Mouse (Mus musculus) limb, embryonic 15.5 days (tissue): Measurements from ENCODE around the gene Tbata. TPM values are rescaled to one million over a fixed set of nuclear protein-coding genes. Genes with fewer than 3 reads are reported as not detected.
A peak's percentile ranks its signal among the peaks of the same experiment; 100 is the strongest.

Experiments used
- ATAC-seq: fragments of 200-750 bp; cut with Nextera tagmentation; 2 replicates; pipeline ENCODE4 v1.8.0; 2017; ENCODE audit warnings: low read depth, moderate TSS enrichment; ENCODE audit not compliant: insufficient number of reproducible peaks, low FRiP score, low TSS enrichment
- H3K27ac ChIP-seq: fragments of 300-500 bp; sonication (generic); 2 replicates; pipeline ENCODE4 v1.5.1; 2015; ENCODE audit warnings: moderate library complexity, mild to moderate bottlenecking, inconsistent platforms
- H3K27me3 ChIP-seq: fragments of 300-500 bp; sonication (generic); 2 replicates; pipeline ENCODE4 v1.6.1; 2015; ENCODE audit warnings: inconsistent platforms
- H3K36me3 ChIP-seq: fragments of 300-500 bp; sonication (generic); 2 replicates; pipeline ENCODE4 v1.6.1; 2015; ENCODE audit warnings: inconsistent platforms
- H3K4me1 ChIP-seq: fragments of 300-500 bp; sonication (generic); 2 replicates; pipeline ENCODE4 v1.6.1; 2015; ENCODE audit warnings: inconsistent platforms
- H3K4me2 ChIP-seq: fragments of 300-500 bp; sonication (generic); 2 replicates; pipeline ENCODE4 v1.6.1; 2015; ENCODE audit warnings: mild to moderate bottlenecking, inconsistent platforms
- H3K4me3 ChIP-seq: fragments of 300-500 bp; sonication (generic); 2 replicates; pipeline ENCODE4 v1.5.1; 2015; ENCODE audit warnings: mild to moderate bottlenecking, inconsistent platforms
- H3K9ac ChIP-seq: fragments of 300-500 bp; sonication (generic); 2 replicates; pipeline ENCODE4 v1.6.1; 2015; ENCODE audit warnings: inconsistent platforms
- H3K9me3 ChIP-seq: fragments of 300-500 bp; sonication (generic); 2 replicates; pipeline ENCODE4 v1.6.1; 2016; ENCODE audit warnings: inconsistent platforms
- WGBS: fragments of 180-500 bp; shearing (Covaris S2); methylation state at CpG from one replicate; pipeline ENCODE4 v1.1.7; 2015; 5-methylcytosine and 5-hydroxymethylcytosine counted together
- polyA plus RNA-seq: library from polyadenylated mRNA; unstranded; fragments of >200 nt; fragmentation: Nextera tagmentation; extraction: Ambion mirVana; gene quantifications from 2 replicates; pipeline ENCODE4 v1.2.1, GENCODE M21; 2015

Gene Tbata
- polyA plus RNA-seq, 1 experiment from 2014 or later = 0.42 TPM

DNA sequence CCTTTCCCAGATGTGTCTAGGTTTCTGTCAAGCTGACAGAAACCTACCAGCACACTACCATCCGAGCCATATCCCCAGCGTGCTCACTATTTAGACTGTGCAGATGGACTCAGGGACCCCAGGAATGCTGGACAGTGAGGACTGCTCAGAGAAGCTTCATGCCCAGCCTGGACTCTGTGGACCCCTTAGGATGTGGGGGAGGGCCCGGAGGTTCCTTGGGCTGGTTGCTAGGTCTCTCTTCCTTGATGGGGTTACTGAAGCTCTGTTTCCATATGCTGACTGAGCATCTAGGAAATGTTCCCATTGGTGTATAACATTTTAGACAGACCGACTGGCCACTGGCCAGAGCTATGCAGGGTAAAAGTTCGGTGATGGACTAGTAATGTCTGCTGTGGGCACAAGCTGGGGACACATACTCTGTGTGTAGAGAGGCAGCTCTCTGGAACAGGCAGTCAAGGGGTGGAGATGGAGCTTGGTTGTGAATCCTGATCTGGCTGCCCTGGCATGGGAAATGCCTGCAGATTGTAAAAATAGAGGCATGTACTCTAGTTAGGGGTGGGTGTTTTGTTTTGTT is 24.1 kb downstream of the Tbata start:
- WGBS = 89% methylated on average over 5 of the region's 5 CpGs
- Histone ChIP-seq H3K4me2 (no peak overlapping the region), H3K36me3 (0 out of 2 replicates have a peak, but pooled peaks cover 5% of the 10 kb centered on the region), H3K27me3 (no peaks in the 10 kb centered on the region), H3K4me1 (0 out of 2 replicates have a peak, but pooled peaks cover 4% of the 10 kb centered on the region), H3K27ac (no peak overlapping the region), H3K9ac (no peak overlapping the region), H3K9me3 (no peaks in the 10 kb centered on the region), H3K4me3 (no peak overlapping the region)
- ATAC-seq = no peak

DNA sequence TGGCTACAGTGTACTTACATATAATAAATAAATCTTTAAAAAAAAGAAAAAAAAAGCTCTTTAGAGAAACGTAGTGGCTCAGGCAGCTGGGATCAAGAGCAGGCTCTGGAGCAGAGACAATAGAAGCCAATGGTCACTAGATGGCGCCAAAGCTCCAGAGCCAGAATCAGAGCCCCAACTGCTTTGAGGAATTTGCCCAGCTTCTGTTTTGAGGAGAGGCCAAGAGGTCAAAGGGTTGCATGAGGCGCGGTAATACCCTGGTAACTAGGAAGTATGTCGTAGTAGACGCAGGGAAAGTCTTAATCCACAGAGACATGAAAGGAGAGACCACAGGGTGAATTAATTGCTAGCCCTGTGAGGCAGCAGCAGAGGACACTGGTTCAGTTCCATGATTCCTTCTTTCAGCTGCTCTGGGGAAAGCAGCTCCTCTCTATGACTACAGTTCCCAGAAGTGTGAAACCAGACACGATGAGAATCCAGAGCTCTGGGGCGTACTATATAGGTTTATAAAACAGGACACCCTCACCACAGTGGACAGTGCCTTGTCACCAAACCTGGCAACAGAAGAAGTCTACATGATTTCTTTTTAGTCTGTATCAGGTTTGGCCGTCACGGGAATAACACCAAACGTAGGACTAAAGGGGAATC is 27.9 kb downstream of the Tbata start:
- WGBS = 28% methylated on average over 11 of the region's 11 CpGs

DNA sequence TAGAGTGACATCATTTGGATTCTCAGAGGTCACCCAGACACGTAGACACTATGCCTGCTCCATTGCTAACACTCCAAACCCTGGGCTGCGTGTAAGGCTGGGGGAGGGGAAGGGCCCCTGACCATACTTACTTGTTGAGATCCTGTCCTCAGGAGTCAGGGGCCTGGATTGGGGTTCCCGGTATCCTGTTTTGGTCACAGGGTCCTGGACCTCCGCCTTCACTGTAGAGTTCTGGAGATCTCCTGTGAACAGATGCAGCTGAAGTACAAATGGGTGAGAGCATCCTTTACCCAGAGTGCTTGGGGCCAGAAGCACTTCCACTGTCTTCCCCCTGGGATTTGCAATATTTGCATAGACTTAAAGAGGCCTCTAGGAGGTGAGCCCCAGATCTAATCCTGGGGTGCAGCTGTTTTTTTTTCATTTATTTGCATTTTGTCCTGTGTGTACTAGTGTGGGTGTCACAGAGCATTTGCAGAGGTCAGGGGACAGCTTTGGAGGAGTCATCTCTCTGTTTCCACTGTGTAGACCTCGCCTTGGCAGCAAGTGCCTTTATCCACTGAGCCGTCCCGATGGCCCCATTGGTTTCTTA is 28.6 kb downstream of the Tbata start:
- ATAC-seq = no peak
- no peaks in the 10 kb centered on the region for H3K27me3 ChIP-seq
- no peak overlapping the region for H3K9ac ChIP-seq
- no peak overlapping the region for H3K27ac ChIP-seq
- H3K4me1 ChIP-seq = no peaks in the 10 kb centered on the region
- no peak overlapping the region for H3K4me3 ChIP-seq
- no peak overlapping the region for H3K4me2 ChIP-seq
- 84% methylated on average over 7 of the region's 7 CpGs for WGBS
- H3K9me3 ChIP-seq = no peaks in the 10 kb centered on the region
- 0 out of 2 replicates have a peak, but pooled peaks cover 5% of the 10 kb centered on the region for H3K36me3 ChIP-seq

More for the DNA sequence above, 27.9 kb downstream of the Tbata start:
- no peak for ATAC-seq
- Histone ChIP-seq H3K27ac (no peak overlapping the region), H3K27me3 (no peaks in the 10 kb centered on the region), H3K4me3 (no peak overlapping the region), H3K9me3 (no peaks in the 10 kb centered on the region), H3K4me1 (0 out of 2 replicates have a peak, but pooled peaks cover under 1% of the 10 kb centered on the region), H3K9ac (no peak overlapping the region), H3K36me3 (0 out of 2 replicates have a peak, but pooled peaks cover 5% of the 10 kb centered on the region), H3K4me2 (no peak overlapping the region)

DNA sequence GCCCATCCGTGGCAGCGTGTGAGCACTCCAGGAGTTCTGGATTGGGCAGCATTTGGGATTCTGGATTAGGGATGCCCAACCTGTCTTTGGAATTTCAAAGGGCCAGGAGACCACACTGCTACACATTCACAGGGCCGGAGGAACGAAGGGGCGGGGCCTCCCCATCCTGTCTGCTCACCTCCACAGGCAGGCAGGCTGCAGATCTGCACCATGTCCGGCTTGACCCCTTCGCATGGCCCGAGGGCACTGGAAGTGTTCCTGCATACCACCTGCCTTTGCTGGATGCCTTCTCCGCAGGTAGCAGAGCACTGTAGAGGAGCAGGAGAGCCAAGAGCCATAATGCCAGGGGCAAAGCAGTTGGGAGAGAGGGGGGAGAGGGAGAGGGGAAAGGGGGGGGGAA is 29.2 kb downstream of the Tbata start:
- ATAC-seq = no peak
- WGBS = 50% methylated on average over 9 of the region's 9 CpGs

DNA sequence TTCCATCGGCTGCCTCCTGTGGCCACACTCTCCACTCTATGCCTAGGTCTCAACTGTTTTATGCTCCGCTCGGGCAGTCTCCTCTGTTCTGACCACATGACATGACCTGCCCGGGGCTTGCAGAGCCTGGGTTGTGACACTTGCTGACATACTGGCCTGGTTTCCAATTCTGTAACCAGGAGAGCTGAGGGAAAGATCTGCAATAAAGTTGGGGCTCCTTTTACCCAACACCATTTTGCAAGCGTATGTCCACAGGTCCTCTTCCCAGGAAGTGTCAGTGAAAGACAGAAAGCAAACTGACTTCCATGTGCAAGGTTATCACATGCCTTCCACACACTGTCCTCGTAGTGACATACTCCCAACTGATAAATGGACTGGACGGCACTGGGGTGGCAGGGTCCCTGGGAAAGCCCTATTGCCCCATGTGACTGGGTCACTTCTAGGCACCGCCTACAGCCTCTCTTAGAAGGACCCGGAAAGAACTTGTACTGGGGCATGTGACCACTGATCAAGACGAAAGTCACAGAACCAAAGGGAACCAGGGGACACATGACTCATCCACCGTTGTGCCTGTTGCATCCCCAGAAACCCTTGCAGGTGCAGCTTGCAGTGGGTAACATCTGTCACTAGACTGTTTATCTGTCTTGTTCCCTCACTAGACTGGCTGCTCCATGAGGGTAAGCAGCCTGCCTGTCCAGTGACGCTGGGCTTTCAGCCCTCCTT is 30.0 kb downstream of the Tbata start:
- H3K9ac ChIP-seq = no peak overlapping the region
- no peak overlapping the region for H3K4me2 ChIP-seq
- 0 out of 2 replicates have a peak, but pooled peaks cover 5% of the 10 kb centered on the region for H3K36me3 ChIP-seq
- no peak overlapping the region for H3K27ac ChIP-seq
- H3K9me3 ChIP-seq = no peaks in the 10 kb centered on the region
- no peaks in the 10 kb centered on the region for H3K4me1 ChIP-seq
- WGBS = 75% methylated on average over 12 of the region's 12 CpGs
- no peak for ATAC-seq
- H3K4me3 ChIP-seq = no peak overlapping the region
- H3K27me3 ChIP-seq = no peaks in the 10 kb centered on the region

More for the DNA sequence above, 29.2 kb downstream of the Tbata start:
- H3K9ac ChIP-seq = no peak overlapping the region
- H3K27ac ChIP-seq = no peak overlapping the region
- no peaks in the 10 kb centered on the region for H3K27me3 ChIP-seq
- no peak overlapping the region for H3K4me3 ChIP-seq
- H3K4me1 ChIP-seq = no peaks in the 10 kb centered on the region
- H3K36me3 ChIP-seq = 0 out of 2 replicates have a peak, but pooled peaks cover 5% of the 10 kb centered on the region
- no peaks in the 10 kb centered on the region for H3K9me3 ChIP-seq
- H3K4me2 ChIP-seq = no peak overlapping the region

DNA sequence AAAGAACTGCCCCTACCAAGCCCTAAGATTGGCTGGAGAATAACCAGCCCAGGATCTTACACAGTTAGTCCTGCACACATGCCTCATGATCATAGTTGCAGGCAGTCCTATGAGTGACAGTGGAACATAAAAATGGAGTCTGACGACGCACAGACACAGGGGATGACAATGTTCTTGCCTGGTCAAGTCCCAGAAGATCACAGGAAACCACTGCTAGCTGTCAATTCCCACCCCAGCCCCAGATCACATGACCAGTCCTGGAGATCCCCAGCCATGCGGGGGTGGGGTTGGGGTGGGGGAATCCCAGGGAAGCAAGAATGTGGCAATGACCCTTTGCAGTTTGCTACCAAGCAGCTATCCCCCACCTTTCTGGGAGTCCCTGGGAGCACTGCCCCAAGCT is 32.2 kb downstream of the Tbata start:
- Histone ChIP-seq H3K4me1 (no peaks in the 10 kb centered on the region), H3K9me3 (no peaks in the 10 kb centered on the region), H3K27ac (no peak overlapping the region), H3K36me3 (no peaks in the 10 kb centered on the region), H3K4me3 (no peak overlapping the region), H3K27me3 (no peaks in the 10 kb centered on the region), H3K4me2 (no peak overlapping the region), H3K9ac (no peak overlapping the region)
- no peak for ATAC-seq
- WGBS = 49% methylated on average over 3 of the region's 3 CpGs

DNA sequence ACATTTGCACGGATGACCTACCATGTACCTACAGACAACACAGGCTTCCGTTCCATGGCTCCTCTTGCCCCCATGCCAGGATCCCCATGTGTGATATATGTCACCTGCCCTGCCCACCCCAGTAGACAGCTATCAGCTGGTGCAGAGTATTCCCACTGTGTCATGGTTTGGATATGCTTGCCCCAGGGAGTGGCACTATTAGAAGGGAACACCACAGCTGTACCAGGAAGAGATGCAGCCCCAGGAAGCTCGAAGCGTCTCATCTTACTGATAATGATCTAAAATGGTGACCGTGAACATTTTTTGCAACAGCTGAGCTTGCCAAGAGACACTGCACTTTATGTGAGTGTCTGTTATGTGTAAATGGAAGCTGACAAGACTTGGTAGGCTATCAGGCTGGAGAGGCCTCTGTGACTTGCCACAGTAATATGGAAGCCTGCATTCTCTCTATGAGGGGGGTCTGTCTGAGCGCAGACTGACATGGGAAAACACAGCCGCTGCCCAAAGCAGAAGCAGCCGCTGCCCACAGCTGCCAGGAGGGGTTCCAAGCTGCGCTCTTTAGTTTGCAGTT is 36.4 kb downstream of the Tbata start:
- 77% methylated on average over 9 of the region's 9 CpGs for WGBS
- Histone ChIP-seq H3K4me1 (peaks cover 11% of the 10 kb centered on the region), H3K9ac (no peak overlapping the region), H3K27ac (no peak overlapping the region), H3K9me3 (no peaks in the 10 kb centered on the region), H3K27me3 (no peaks in the 10 kb centered on the region), H3K4me2 (no peak overlapping the region), H3K4me3 (no peak overlapping the region), H3K36me3 (no peaks in the 10 kb centered on the region)
- ATAC-seq = 0 out of 2 replicates have a peak, but pooled peaks have one; percentile 17

DNA sequence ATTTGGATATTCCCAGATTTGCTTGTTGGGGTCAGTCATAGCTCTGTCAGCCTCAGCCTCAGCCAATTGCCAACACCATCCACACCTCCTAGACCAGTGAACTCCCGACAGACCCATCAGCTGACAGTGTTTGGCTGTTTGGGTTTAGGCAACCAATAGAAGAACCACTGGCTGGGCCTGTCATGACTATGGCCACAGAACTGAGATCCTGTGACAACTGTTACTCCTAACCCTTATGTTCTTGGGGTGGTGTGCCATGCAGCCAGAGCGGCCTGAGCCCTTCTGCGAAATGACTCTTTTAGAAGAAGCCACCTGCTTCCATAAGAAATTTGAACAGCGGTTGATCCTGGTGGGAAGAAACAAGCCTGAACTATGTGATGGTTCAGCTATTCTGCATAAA is 39.4 kb downstream of the Tbata start:
- Histone ChIP-seq H3K36me3 (no peaks in the 10 kb centered on the region; the same call in 1 of the 2 replicates), H3K4me2 (no peak overlapping the region), H3K9me3 (no peaks in the 10 kb centered on the region), H3K4me1 (peaks cover 12% of the 10 kb centered on the region), H3K9ac (no peak overlapping the region), H3K27me3 (0 out of 2 replicates have a peak, but pooled peaks cover 4% of the 10 kb centered on the region), H3K27ac (no peak overlapping the region), H3K4me3 (no peak overlapping the region)
- ATAC-seq = no peak
- WGBS = 82% methylated on average over 4 of the region's 4 CpGs

DNA sequence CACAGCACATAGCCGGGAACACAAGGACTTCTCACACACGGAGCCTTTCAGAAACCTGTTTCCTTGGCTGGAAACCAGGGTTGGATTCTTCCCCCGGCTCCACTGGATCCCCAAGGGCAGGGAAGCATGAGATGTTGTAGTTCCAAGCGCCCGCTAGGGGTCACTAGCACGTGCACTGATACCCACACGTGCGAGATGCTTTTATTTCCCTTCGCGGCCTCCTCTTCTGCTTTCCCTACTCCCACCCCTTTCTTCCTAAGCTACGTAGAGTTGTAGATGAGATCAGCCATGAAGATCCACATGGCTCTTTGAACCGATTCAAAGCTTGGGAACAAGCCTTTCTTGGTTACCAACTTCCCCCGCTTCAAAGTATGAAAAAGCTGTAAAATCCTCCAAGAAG is 40.0 kb downstream of the Tbata start:
- ATAC-seq = no peak
- peaks cover 12% of the 10 kb centered on the region for H3K4me1 ChIP-seq

DNA sequence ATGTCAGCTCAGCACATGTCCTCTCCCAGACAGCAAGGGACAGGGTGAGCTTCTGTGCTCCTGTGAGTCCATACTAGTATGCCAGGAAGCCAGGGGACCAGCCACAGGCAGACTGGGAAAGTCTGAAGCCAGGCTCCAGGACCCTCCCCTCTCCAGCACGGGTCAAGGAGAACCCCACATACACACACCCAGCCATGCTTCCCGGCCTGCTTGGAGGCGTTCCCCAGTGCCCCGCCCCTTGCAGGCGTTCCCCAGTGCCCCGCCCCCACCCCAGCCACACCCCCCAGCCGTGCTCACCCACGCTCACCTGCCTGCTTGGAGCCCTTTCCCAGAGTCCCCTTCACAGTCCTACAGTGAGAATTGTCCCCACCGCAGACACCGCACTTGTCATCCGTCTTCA is 41.1 kb downstream of the Tbata start:
- ATAC-seq = peak; percentile 36; the same call in 1 of the 2 replicates

More for the DNA sequence above, 40.0 kb downstream of the Tbata start:
- no peak overlapping the region for H3K27ac ChIP-seq
- no peaks in the 10 kb centered on the region; the same call in 1 of the 2 replicates for H3K36me3 ChIP-seq
- H3K4me3 ChIP-seq = no peak overlapping the region
- 8% methylated on average over 13 of the region's 13 CpGs for WGBS
- 0 out of 2 replicates have a peak, but pooled peaks cover 4% of the 10 kb centered on the region for H3K27me3 ChIP-seq
- H3K4me2 ChIP-seq = no peak overlapping the region
- no peaks in the 10 kb centered on the region for H3K9me3 ChIP-seq
- H3K9ac ChIP-seq = no peak overlapping the region

DNA sequence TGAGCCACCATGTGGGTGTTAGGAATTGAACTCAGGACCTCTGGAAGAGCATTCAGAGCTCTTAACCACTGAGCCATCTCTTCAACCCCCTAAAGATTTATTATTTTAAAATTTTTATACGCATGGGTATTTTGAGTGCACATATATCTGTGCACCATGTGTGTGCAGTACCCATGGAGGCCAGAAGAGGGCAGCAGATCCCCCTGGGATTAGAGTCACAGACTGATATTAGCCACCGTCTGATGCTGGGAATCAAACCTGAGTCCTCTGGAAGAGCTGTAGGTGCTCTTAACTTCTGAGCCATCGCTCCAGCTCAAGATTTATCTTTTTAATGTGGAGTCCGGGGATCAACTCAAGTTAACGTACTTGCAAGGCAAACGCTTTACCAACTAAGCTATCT is 43.9 kb downstream of the Tbata start:
- 97% methylated on average over 6 of the region's 6 CpGs for WGBS
- no peak overlapping the region for H3K9ac ChIP-seq
- no peak for ATAC-seq

More for the DNA sequence above, 41.1 kb downstream of the Tbata start:
- Histone ChIP-seq H3K27me3 (0 out of 2 replicates have a peak, but pooled peaks cover 4% of the 10 kb centered on the region), H3K36me3 (no peaks in the 10 kb centered on the region; the same call in 1 of the 2 replicates), H3K9ac (no peak overlapping the region), H3K4me1 (peaks cover 12% of the 10 kb centered on the region), H3K4me2 (no peak overlapping the region), H3K9me3 (no peaks in the 10 kb centered on the region), H3K4me3 (no peak overlapping the region), H3K27ac (no peak overlapping the region)
- WGBS = 9% methylated on average over 11 of the region's 11 CpGs

More for the DNA sequence above, 43.9 kb downstream of the Tbata start:
- H3K4me3 ChIP-seq = no peak overlapping the region
- no peak overlapping the region for H3K4me2 ChIP-seq
- H3K36me3 ChIP-seq = no peaks in the 10 kb centered on the region; the same call in 1 of the 2 replicates
- no peak overlapping the region for H3K27ac ChIP-seq
- peaks cover 12% of the 10 kb centered on the region for H3K4me1 ChIP-seq
- no peaks in the 10 kb centered on the region for H3K9me3 ChIP-seq
- H3K27me3 ChIP-seq = 0 out of 2 replicates have a peak, but pooled peaks cover 4% of the 10 kb centered on the region
